Mouse (Mus musculus) embryonic facial prominence, embryonic 11.5 days (tissue): Measurements from ENCODE around the gene Cdk10. TPM values are rescaled to one million over a fixed set of nuclear protein-coding genes. Genes with fewer than 3 reads are reported as not detected.
"Not testable (repeated sequence)": the region's sequence is repeated elsewhere in the genome, so short reads cannot be mapped to it uniquely, and the experiment has no call there.

Source experiments
- ATAC-seq: fragments of 200-750 bp; cut with Nextera tagmentation; replicated peaks from 2 replicates; pipeline ENCODE4 v1.8.0; 2017; ENCODE audit warnings: low read depth; ENCODE audit not compliant: insufficient number of reproducible peaks, low FRiP score, low TSS enrichment
- DNase-seq: peaks from one replicate; pipeline ENCODE4 v3.0.0-alpha.2; 2015; ENCODE audit warnings: low spot score
- H3K27ac ChIP-seq: fragments of 300-500 bp; sonication (generic); replicated peaks from 2 replicates; pipeline ENCODE4 v1.5.1; 2014; ENCODE audit warnings: mild to moderate bottlenecking, low read depth, low read length, control low read depth
- H3K27me3 ChIP-seq: fragments of 300-500 bp; sonication (generic); 2 replicates; pipeline ENCODE4 v1.6.1; 2014; ENCODE audit warnings: mild to moderate bottlenecking, low read length, moderate library complexity, mixed read lengths; ENCODE audit not compliant: control insufficient read depth, insufficient read depth
- H3K36me3 ChIP-seq: fragments of 300-500 bp; sonication (generic); replicated peaks from 2 replicates; pipeline ENCODE4 v1.6.1; 2014; ENCODE audit warnings: low read depth, mild to moderate bottlenecking, low read length, moderate library complexity, mixed read lengths; ENCODE audit not compliant: control insufficient read depth, insufficient read depth
- H3K4me1 ChIP-seq: fragments of 300-500 bp; sonication (generic); 2 replicates; pipeline ENCODE4 v1.6.1; 2014; ENCODE audit warnings: low read length, mixed read lengths; ENCODE audit not compliant: control insufficient read depth, insufficient read depth
- H3K4me2 ChIP-seq: fragments of 300-500 bp; sonication (generic); 2 replicates; pipeline ENCODE4 v1.6.1; 2014; ENCODE audit warnings: low read depth, mild to moderate bottlenecking, control low read depth, low read length, moderate library complexity
- H3K4me3 ChIP-seq: fragments of 300-500 bp; sonication (generic); 2 replicates; pipeline ENCODE4 v1.5.1; 2014; ENCODE audit warnings: low read depth, low read length, control low read depth
- H3K9ac ChIP-seq: fragments of 300-500 bp; sonication (generic); replicated peaks from 2 replicates; pipeline ENCODE4 v1.6.1; 2014; ENCODE audit warnings: mild to moderate bottlenecking, control low read depth, low read length
- H3K9me3 ChIP-seq: fragments of 300-500 bp; sonication (generic); replicated peaks from 2 replicates; pipeline ENCODE4 v1.6.1; 2016; ENCODE audit warnings: mild to moderate bottlenecking, low read length, inconsistent platforms, mixed read lengths; ENCODE audit not compliant: control insufficient read depth
- WGBS: fragments of 180-500 bp; shearing (Covaris S2); extraction: QIAGEN DNeasy Blood & Tissue Kit; methylation state at CpG from one replicate; pipeline ENCODE4 v1.1.7; 2014; 5-methylcytosine and 5-hydroxymethylcytosine counted together
- polyA plus RNA-seq: library from polyadenylated mRNA; unstranded; fragments of >200 nt; fragmentation: Nextera tagmentation; extraction: Ambion mirVana; gene quantifications from 2 replicates; pipeline ENCODE4 v1.2.1, GENCODE M21; 2014

Gene Cdk10
- polyA plus RNA-seq, 1 experiment from 2014 or later: 29.9 TPM

GRCm38 (mm10) chr8:123215430-123215829, 9.2 kb upstream of the Cdk10 start:
- no peaks in the 10 kb centered on the region for H3K27me3 ChIP-seq
- WGBS: 66% methylated on average over 3 of the region's 3 CpGs
- H3K4me1 ChIP-seq: no peaks in the 10 kb centered on the region
- no peak overlapping the region for H3K4me2 ChIP-seq
- no peaks in the 10 kb centered on the region for H3K36me3 ChIP-seq
- no peak overlapping the region for H3K4me3 ChIP-seq
- H3K9ac ChIP-seq: no peak overlapping the region
- no peak overlapping the region for H3K27ac ChIP-seq
- ATAC-seq: no peak
- DNase-seq: no peak
- no peaks in the 10 kb centered on the region for H3K9me3 ChIP-seq

- Histone ChIP-seq H3K27me3 (no peaks in the 10 kb centered on the region), H3K27ac (no peak overlapping the region), H3K9ac (no peak overlapping the region), H3K36me3 (no peaks in the 10 kb centered on the region), H3K4me1 (no peaks in the 10 kb centered on the region), H3K4me2 (no peak overlapping the region), H3K9me3 (no peaks in the 10 kb centered on the region), H3K4me3 (no peak overlapping the region)
- ATAC-seq (no peak), DNase-seq (no peak)
- 97% methylated on average over 1 of the region's 1 CpGs for WGBS
Measured at GRCm38 (mm10) chr8:123220917-123221316, 3.7 kb upstream of the Cdk10 start.

GRCm38 (mm10) chr8:123228416-123228815, 3.8 kb downstream of the Cdk10 start:
- no peak for DNase-seq

GRCm38 (mm10) chr8:123230326-123230725, 5.7 kb downstream of the Cdk10 start:
- ATAC-seq, H3K4me2 ChIP-seq, H3K9ac ChIP-seq, DNase-seq, H3K9me3 ChIP-seq, H3K27me3 ChIP-seq, H3K4me3 ChIP-seq, H3K27ac ChIP-seq, H3K36me3 ChIP-seq, H3K4me1 ChIP-seq: not testable (repeated sequence)
- 90% methylated on average over 9 of the region's 11 CpGs for WGBS

More at GRCm38 (mm10) chr8:123228416-123228815, 3.8 kb downstream of the Cdk10 start:
- no peaks in the 10 kb centered on the region for H3K4me1 ChIP-seq
- WGBS: 95% methylated on average over 1 of the region's 1 CpGs
- no peaks in the 10 kb centered on the region for H3K27me3 ChIP-seq
- H3K9ac ChIP-seq: no peak overlapping the region
- H3K4me2 ChIP-seq: no peak overlapping the region
- no peaks in the 10 kb centered on the region for H3K36me3 ChIP-seq
- no peak overlapping the region for H3K27ac ChIP-seq
- no peak overlapping the region for H3K4me3 ChIP-seq
- H3K9me3 ChIP-seq: no peaks in the 10 kb centered on the region
- ATAC-seq: no peak

GRCm38 (mm10) chr8:123231742-123232141, 7.1 kb downstream of the Cdk10 start:
- DNase-seq (no peak), ATAC-seq (no peak)
- WGBS: 67% methylated on average over 5 of the region's 5 CpGs
- Histone ChIP-seq H3K9me3 (no peaks in the 10 kb centered on the region), H3K27ac (no peak overlapping the region), H3K36me3 (no peaks in the 10 kb centered on the region), H3K9ac (no peak overlapping the region), H3K4me3 (no peak overlapping the region), H3K4me1 (no peaks in the 10 kb centered on the region), H3K4me2 (no peak overlapping the region), H3K27me3 (peaks cover 9% of the 10 kb centered on the region)

GRCm38 (mm10) chr8:123232553-123232952, 7.9 kb downstream of the Cdk10 start:
- no peak for DNase-seq
- H3K9ac ChIP-seq: no peak overlapping the region
- H3K4me1 ChIP-seq: no peaks in the 10 kb centered on the region
- ATAC-seq: no peak
- H3K4me3 ChIP-seq: no peak overlapping the region
- H3K27me3 ChIP-seq: peaks cover 9% of the 10 kb centered on the region
- no peak overlapping the region for H3K27ac ChIP-seq
- H3K4me2 ChIP-seq: no peak overlapping the region
- WGBS: 47% methylated on average over 7 of the region's 7 CpGs
- no peaks in the 10 kb centered on the region for H3K9me3 ChIP-seq
- H3K36me3 ChIP-seq: no peaks in the 10 kb centered on the region

- no peak overlapping the region for H3K27ac ChIP-seq
- H3K4me1 ChIP-seq: no peaks in the 10 kb centered on the region
- H3K4me3 ChIP-seq: no peak overlapping the region
- no peak overlapping the region for H3K4me2 ChIP-seq
- H3K36me3 ChIP-seq: no peaks in the 10 kb centered on the region
- 59% methylated on average over 13 of the region's 13 CpGs for whole genome bisulfite sequencing
- H3K9ac ChIP-seq: no peak overlapping the region
- ATAC-seq (no peak), DNase-seq (no peak)
- peaks cover 9% of the 10 kb centered on the region for H3K27me3 ChIP-seq
- no peaks in the 10 kb centered on the region for H3K9me3 ChIP-seq
Measured at GRCm38 (mm10) chr8:123233300-123233699, 8.7 kb downstream of the Cdk10 start.

- Histone ChIP-seq H3K9ac (no peak overlapping the region), H3K9me3 (no peaks in the 10 kb centered on the region), H3K27ac (no peak overlapping the region), H3K36me3 (no peaks in the 10 kb centered on the region), H3K27me3 (peaks cover 9% of the 10 kb centered on the region), H3K4me2 (no peak overlapping the region), H3K4me1 (no peaks in the 10 kb centered on the region), H3K4me3 (no peak overlapping the region)
- no peak for DNase-seq
- 75% methylated on average over 11 of the region's 11 CpGs for WGBS
- no peak for ATAC-seq
Measured at GRCm38 (mm10) chr8:123233760-123234159, 9.1 kb downstream of the Cdk10 start.
